Mouse (Mus musculus) liver, postnatal 0 days (tissue): ENCODE results near the gene Ambra1.

ENCODE experiments used
- CTCF ChIP-seq: sonication (generic); IDR thresholded peaks from 2 replicates; pipeline ENCODE4 v1.5.1; 2016; ENCODE audit warnings: antibody characterized with exemption, low read depth
- EP300 ChIP-seq: IDR thresholded peaks from 2 replicates; pipeline ENCODE4 v1.6.1; 2016; ENCODE audit warnings: antibody characterized with exemption, low read depth, mild to moderate bottlenecking

DNA sequence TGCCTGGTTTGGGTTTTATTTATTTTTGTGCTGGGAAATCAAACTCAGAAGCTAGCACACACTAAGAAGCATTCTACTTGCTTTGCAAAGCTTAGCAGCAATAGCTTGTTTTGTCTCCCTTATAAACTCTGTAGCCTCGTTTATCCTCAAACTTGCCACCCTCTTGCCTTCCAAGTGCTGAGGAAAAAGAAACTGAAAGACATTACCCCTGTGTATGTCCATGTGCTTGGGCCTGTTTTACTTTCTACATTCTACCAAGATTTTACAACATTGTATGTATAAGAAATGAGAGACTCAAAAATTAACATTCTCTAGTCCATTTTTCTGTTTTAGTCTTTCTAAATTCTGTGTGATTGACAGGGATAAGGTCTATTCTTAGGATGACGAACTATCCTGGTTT, 5.2 kb upstream of the Ambra1 start:
- TF ChIP-seq EP300, result no peak
- TF ChIP-seq CTCF, result no peak
